15 mouse cellular contexts compared by ENCODE assay signal in genomic region chr8:97252232-97252631, GRCm38 (mm10).
DNase-seq lines count a peak whose midpoint lies in the region; ATAC-seq and TF ChIP-seq lines count a peak whose summit lies in the region.
"Had no signal": no experiment of that assay in that cellular context is flagged by ENCODE, and none has a peak within 500 bp of the region (broad histone marks: within the 10 kb centered on the region; RNA-seq: fewer than 3 reads in every experiment).

No protein-coding gene starts in this region.

- H3K4me2 ChIP-seq in kidney, embryonic 14.5 days (replicated peaks; ENCODE audit: low read depth, low read length) = no peak overlapping the region
- H3K4me2 ChIP-seq in lung, postnatal 0 days (replicated peaks; ENCODE audit: low read depth, low read length) = no peak overlapping the region
- no peak overlapping the region for H3K4me2 ChIP-seq in hindbrain, embryonic 13.5 days
- H3K4me2 ChIP-seq: embryonic facial prominence, embryonic 12.5 days; heart, embryonic 12.5 days had no signal

- peak; percentile 26 for DNase-seq in kidney, adult 11 months
- DNase-seq in kidney, adult 18-20 months = no peak
- peak; percentile 10 for DNase-seq in kidney, postnatal 10 days
- DNase-seq in gastrocnemius, postnatal 36 days = no peak
- DNase-seq in lung, postnatal 0 days (ENCODE audit: low spot score) = no peak
- DNase-seq: B cell, adult 2 months; cerebellum, adult 11 months; cerebellum, adult 8-10 months; heart, adult 2 months had no signal

- WGBS in kidney, embryonic 14.5 days = 57% methylated on average over 3 of the region's 3 CpGs
- 60% methylated on average over 3 of the region's 3 CpGs for WGBS in lung, postnatal 0 days
- WGBS in hindbrain, embryonic 13.5 days = 83% methylated on average over 3 of the region's 3 CpGs

- TF ChIP-seq EP300 in lung, postnatal 0 days (IDR thresholded peaks at IDR 0.05) = no peak

- H3K9me3 ChIP-seq in kidney, embryonic 14.5 days (ENCODE audit: control insufficient read depth, low read length) = 0 out of 2 replicates have a peak, but pooled peaks cover 2% of the 10 kb centered on the region
- H3K9me3 ChIP-seq in lung, postnatal 0 days (ENCODE audit: low read length) = no peaks in the 10 kb centered on the region
- H3K9me3 ChIP-seq in hindbrain, embryonic 13.5 days = no peaks in the 10 kb centered on the region
- H3K9me3 ChIP-seq: embryonic facial prominence, embryonic 12.5 days; heart, embryonic 12.5 days had no signal

- intact Hi-C loops in gastrocnemius, postnatal 36 days (cut with DNase I) = no loop called here

- H3K27me3 ChIP-seq in kidney, embryonic 14.5 days (ENCODE audit: control insufficient read depth, insufficient read depth, low read length) = no peaks in the 10 kb centered on the region
- H3K27me3 ChIP-seq in lung, postnatal 0 days (replicated peaks; ENCODE audit: insufficient read depth, low read length) = no peaks in the 10 kb centered on the region
- H3K27me3 ChIP-seq in hindbrain, embryonic 13.5 days = no peaks in the 10 kb centered on the region
- H3K27me3 ChIP-seq: embryonic facial prominence, embryonic 12.5 days; heart, embryonic 12.5 days had no signal

- H3K4me1 ChIP-seq in kidney, embryonic 14.5 days (ENCODE audit: control insufficient read depth, insufficient read depth, low read length) = no peaks in the 10 kb centered on the region
- H3K4me1 ChIP-seq in lung, postnatal 0 days (ENCODE audit: insufficient read depth, low read depth, low read length) = no peaks in the 10 kb centered on the region
- 0 out of 2 replicates have a peak, but pooled peaks cover 3% of the 10 kb centered on the region for H3K4me1 ChIP-seq in hindbrain, embryonic 13.5 days (replicated peaks)
- H3K4me1 ChIP-seq: embryonic facial prominence, embryonic 12.5 days; heart, embryonic 12.5 days had no signal

- no peak overlapping the region for H3K27ac ChIP-seq in kidney, embryonic 14.5 days (ENCODE audit: low read depth, low read length)
- H3K27ac ChIP-seq in lung, postnatal 0 days (ENCODE audit: low read length) = no peak overlapping the region
- H3K27ac ChIP-seq in hindbrain, embryonic 13.5 days = no peak overlapping the region
- H3K27ac ChIP-seq: embryonic facial prominence, embryonic 12.5 days; heart, adult 2 months had no signal

- H3K9ac ChIP-seq in kidney, embryonic 14.5 days (ENCODE audit: low read depth, low read length) = no peak overlapping the region
- H3K9ac ChIP-seq in lung, postnatal 0 days (replicated peaks; ENCODE audit: low read depth) = no peak overlapping the region
- no peak overlapping the region for H3K9ac ChIP-seq in hindbrain, embryonic 13.5 days
- H3K9ac ChIP-seq: embryonic facial prominence, embryonic 12.5 days; heart, embryonic 12.5 days had no signal

- ATAC-seq in kidney, embryonic 14.5 days (ENCODE audit: low FRiP score, low TSS enrichment) = 0 out of 2 replicates have a peak, but pooled peaks have one; percentile 32
- ATAC-seq in lung, postnatal 0 days = no peak
- no peak for ATAC-seq in hindbrain, embryonic 13.5 days (ENCODE audit: low FRiP score)
- ATAC-seq: CD4-positive, CD25-positive, alpha-beta regulatory T cell, adult 4 months had no signal

- TF ChIP-seq CTCF in lung, postnatal 0 days (IDR thresholded peaks at IDR 0.05) = no peak

- no peaks in the 10 kb centered on the region for H3K36me3 ChIP-seq in kidney, embryonic 14.5 days (ENCODE audit: control insufficient read depth, insufficient read depth, low read length)
- H3K36me3 ChIP-seq in lung, postnatal 0 days (ENCODE audit: insufficient read depth, low read length) = no peaks in the 10 kb centered on the region
- no peaks in the 10 kb centered on the region for H3K36me3 ChIP-seq in hindbrain, embryonic 13.5 days
- H3K36me3 ChIP-seq: embryonic facial prominence, embryonic 12.5 days; G1E; heart, embryonic 12.5 days had no signal

- H3K4me3 ChIP-seq in kidney, embryonic 14.5 days (ENCODE audit: low read length) = no peak overlapping the region
- H3K4me3 ChIP-seq in lung, postnatal 0 days (ENCODE audit: low read depth, low read length) = no peak overlapping the region
- no peak overlapping the region for H3K4me3 ChIP-seq in hindbrain, embryonic 13.5 days
- H3K4me3 ChIP-seq: embryonic facial prominence, embryonic 12.5 days; heart, adult 2 months; heart, embryonic 12.5 days had no signal

Comparison
In these comparisons a context has a peak if more than half of its experiments do, and no peak if none do; other contexts are left out.
1. DNase-seq: peak in kidney, adult 11 months (single experiment) and kidney, postnatal 10 days (single experiment); none in kidney, adult 18-20 months (single experiment), gastrocnemius, postnatal 36 days (0 of 2) and lung, postnatal 0 days (single experiment).